Mouse (Mus musculus) CH12.LX (cell line): ENCODE measurements around the gene Gemin8.

Experiments used
- KAT2A ChIP-seq: IDR thresholded peaks from 2 replicates; pipeline ENCODE4 v1.6.1; 2012; ENCODE audit warnings: low read length, improper control_type of control experiment, inconsistent platforms; ENCODE audit not compliant: insufficient replicate concordance
- POLR2A ChIP-seq: IDR thresholded peaks from 2 replicates; pipeline ENCODE4 v1.6.1; 2011; ENCODE audit warnings: low read depth, mild to moderate bottlenecking, improper control_type of control experiment, low read length

- TF ChIP-seq KAT2A (no peak), POLR2A (no peak)
Observed at GRCm38 (mm10) chrX:166183094-166183493, 12.8 kb downstream of the Gemin8 start.
